Mouse (Mus musculus) testis, adult 2 months (tissue): ENCODE measurements at regions not wholly inside any gene's neighbourhood (a gene's known extent, or its start where the extent isn't known, plus 50 kb on each side); places are given as distances from the start of the nearest gene placed in this dataset.

ENCODE experiments used
- CTCF ChIP-seq: fragments of 200-500 bp; IDR thresholded peaks from 2 replicates; pipeline ENCODE4 v1.5.1; 2012; ENCODE audit warnings: low read depth, mild to moderate bottlenecking, inconsistent platforms, low read length, moderate library complexity; ENCODE audit not compliant: control insufficient read depth, insufficient read depth, insufficient replicate concordance
- POLR2A ChIP-seq: fragments of 200-500 bp; IDR thresholded peaks from 2 replicates; pipeline ENCODE4 v1.6.1; 2012; ENCODE audit warnings: low read depth, mild to moderate bottlenecking, inconsistent platforms, low read length, moderate library complexity; ENCODE audit not compliant: control insufficient read depth

- no peak for TF ChIP-seq CTCF
- no peak for TF ChIP-seq POLR2A
Observed at GRCm38 (mm10) chr7:36526692-36527091, 171.2 kb upstream of the Tshz3 start.
